Mouse (Mus musculus): ENCODE measurements around the gene Oog3.

Oog3 gene

DNA sequence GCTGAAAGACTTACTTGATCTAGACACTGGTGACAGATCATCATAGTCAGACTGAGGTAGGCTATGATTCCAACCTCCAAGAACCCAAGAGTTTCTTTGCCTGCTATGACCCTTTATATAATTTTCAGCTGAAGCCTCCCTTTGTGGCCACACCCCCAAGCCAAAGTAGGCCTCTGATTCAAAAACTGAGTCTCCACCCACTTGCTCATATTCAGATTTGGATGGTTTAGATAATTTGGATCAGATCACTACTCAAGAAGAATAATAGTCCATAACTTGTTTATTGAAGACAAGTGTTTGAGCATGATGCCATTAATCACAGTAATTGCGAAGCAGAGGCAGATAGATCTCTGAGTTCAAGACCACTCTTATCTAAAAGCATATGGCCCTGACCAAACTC is at the start of gene Oog3:
Oog3 (minus strand) TSS at position 101 of the 400 bp plus-strand sequence.
- DNase-seq (ENCODE audit: low spot score), result no peak

DNA sequence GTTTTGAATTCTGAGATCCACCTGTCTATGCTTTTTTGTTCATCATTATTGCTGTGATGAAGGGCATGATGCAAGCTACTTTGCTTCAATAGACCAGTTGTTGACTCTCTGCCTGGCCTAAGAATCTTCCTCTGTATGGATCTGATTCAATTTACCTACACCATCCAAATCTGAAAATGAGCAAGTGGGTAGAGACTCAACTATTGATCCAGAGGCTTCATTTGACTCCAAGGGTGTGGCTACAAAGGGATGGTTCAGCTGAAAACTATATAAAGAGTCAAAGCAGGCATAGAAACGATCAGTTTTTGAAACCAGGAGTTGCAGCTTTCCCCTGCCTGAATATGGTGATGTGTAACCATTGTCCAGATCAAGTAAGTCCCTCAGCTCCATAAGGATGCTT is 28.0 kb upstream of the Oog3 start, which contains the start of gene Oog2:
Oog2 (plus strand) TSS at position 301 of the 400 bp plus-strand sequence.
- no peak for DNase-seq (ENCODE audit: low spot score)

Data from testis, postnatal 10 days (tissue).